Mouse (Mus musculus) frontal cortex, postnatal 10 days (tissue): ENCODE results near the gene Gimap7.
A peak's percentile ranks its signal among the peaks of the same experiment; 100 is the strongest.

Experiments
- DNase-seq, 2 experiments: peaks; one replicate each; pipeline ENCODE4 v3.0.0; 2022; ENCODE audit warnings: low spot score in 2 of 2, mixed read lengths in 1 of 2

Gene Gimap7

DNA sequence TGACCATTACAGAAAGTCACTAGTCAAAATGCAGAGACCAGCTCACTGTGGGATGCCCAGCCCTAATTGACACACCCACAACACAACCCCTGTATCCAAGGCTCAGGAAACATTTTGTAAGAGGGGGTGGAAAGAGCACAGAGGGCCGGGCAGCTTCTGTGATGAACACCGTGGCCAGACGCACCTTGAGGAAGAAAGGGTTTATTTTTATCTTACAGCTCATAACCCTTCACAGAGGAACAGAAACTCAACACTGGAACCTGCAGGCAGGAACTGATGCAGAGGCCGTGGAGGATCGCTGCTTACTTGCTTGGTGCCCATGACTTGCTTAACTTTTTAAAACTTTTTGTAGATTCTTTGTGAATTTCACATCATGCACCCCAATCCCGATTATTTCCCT lies 25.5 kb upstream of the Gimap7 start:
- no peak for DNase-seq

DNA sequence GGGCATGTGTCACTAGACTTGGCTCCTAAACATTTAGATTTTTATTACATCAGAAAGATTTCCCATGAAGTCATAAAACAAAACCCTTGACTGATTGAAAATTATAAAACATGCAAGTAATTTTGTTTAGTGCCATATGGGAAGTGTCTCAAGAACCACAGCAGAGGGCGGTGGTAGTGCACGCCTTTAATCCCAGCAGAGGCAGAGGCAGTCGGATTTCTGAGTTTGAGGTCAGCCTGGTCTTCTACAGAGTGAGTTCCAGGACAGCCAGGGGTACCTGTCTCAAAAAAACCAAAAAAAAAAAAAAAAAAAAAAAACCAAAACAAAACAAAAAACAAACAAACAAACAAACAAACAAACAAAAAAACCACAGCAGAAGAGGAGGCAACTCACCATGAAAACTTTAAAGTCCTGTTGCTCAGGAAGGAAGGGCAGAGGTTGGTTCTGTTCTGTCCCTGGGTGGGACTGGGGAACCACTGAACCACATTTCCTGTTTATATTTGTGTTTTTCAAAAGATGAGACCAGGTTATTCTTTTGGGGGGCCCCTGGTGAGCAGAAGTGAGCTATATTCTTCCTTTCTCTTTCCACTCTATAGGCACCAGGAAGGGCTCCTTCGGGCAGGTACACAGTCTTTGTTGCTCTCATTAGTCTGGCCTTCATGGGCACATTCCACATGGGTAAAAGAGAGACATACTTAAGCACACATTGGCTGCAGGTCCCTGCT lies 21.4 kb upstream of the Gimap7 start:
- DNase-seq, result no peak

DNA sequence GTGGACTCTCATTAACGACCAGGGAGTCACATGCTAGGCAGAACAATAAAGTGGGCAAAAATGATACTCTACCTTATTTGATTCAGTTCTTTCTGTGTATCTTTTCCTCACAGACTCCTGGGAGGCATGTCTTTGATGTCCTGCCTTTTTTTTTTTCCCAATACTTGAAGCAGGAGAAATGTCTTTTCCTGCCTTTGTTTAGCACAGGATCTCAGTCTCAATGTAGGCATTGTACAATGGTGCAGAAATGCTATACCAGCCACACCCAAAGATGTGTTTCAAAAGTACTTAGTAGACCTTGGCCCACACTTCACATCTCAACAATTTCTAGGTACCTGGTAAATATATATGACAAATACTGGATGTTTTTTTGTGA lies 20.9 kb upstream of the Gimap7 start:
- DNase-seq, result no peak

DNA sequence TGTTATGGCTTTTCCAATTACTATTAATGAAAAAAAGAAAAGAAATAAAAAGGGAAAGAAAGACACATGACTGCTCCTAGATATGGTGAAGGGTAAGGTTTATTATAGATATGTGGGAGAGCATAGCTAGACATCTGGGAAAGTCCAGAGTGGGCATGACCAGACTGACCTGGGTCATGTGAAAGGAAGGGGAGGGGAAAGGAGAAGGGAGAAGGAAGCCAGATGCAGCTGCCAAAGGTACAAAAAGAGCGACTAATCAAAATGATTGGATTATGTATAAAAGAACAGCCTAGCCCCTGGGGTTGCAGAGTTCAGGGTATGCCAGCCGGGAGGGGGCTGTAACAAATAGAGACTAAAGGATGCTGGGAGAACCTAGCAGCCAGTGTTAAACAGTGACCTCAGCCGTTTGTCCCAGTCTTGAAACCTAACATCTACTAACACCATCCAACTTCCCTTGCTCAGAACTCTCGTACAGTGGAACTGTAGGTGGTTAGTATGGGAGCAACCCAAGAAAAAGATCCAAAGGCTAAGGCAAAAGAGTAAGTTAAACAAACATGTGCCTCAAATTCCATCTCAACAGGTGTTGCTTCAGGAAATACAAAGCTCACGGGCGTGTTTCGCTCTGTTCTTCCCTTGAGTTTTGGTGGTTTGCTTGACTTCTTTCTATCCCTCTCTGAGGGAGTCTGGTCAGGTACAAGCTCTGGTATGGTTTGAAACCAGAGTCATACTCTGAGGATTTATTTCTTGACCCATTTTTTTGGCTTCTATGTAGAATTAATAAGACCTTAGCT lies 20.2 kb upstream of the Gimap7 start:
- no peak for DNase-seq

DNA sequence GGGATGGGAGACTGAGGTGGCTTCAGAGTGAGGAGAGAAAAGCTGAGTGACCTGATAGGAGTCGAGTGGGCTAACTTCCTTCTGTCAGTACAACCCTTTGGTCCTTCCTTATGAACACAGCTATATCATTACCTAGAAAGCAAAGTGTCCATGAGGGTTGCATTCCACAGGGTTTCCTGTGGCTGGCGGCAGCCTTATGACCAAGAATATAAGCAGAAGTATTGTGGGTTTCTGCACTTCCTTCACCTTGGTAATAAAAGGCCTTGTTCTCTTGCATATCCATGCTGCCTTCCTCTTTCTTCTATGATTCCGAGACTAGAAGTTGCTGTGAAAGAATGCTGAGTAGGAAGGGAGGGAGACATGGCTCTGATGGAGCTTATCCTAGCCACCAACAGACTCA lies 19.5 kb upstream of the Gimap7 start:
- DNase-seq, result no peak

DNA sequence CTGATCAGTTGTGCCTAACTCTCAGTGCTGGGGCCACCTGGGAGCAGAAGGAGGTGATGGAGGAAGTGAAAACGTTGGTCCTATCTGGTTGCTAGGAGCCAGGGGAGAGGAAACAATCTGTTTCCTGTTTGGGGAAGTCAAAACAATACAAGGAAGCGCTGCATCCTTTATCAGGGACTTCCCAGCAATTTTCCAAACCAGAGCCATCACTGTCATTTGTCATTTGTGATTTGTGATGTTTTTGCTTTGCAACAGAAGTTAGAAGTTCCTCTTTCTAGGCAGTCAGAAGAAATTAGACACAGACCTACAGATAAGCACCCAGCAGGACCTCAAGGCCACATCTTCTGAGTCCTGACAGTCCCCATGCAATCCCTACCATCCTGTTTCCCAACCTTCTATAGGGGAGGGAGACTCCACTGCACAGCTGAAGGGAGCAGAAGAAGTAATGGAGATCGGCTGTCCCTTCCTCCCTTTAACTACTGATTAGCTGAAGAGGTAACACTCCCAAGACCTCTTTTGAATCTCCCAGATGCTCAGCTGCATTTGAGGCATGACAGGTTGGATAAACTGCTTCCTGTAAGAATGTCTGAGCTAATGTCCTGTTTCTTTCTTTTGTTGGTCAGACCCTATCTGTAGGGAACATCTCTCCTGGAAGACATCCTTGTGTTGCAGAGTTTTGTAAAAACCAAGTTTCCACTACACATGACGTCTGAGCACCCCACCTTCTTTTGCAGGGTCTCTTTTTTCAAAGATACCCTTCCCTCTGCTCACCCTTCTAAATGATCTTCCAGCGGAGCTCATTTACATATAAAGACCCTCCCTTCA lies 18.0 kb upstream of the Gimap7 start:
- no peak for DNase-seq

DNA sequence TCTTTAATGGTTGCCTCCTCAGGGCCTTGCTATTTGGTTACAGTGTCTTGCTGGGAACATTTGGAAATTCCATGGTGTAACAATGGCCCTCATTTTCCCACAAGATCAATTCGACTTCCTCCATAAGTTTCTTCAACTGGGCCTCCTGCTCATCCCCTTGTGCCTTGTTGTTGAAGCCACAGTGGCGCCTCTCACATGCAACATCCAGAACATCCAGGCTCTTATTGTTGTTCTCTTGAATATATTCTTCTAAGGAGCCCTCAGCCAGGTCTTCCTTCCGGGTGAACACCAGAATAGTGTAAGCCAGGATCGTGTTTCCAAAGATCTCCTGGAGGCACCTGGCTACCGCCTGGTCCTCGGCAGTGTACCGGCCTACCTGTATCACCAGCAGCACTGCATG lies 16.3 kb upstream of the Gimap7 start:
- DNase-seq, result no peak

DNA sequence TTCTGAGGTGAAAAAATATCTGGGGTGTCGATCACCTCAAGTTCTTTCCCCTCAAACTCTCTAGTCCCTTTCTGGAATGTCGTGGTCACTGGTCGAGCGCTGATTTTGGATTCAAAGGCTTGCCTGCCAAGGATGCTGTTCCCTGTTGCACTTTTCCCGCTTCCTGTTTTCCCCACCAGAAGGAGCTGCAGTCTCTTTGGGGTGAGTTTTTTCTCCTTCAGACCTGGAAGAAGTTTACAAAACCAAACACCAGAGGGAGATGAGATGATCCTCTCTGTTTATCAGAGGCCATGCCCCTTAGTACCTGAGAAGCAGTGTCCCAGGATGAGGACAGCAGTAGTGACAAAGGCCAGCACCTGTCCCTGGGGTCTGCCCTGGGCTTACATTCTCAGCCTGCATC lies 15.8 kb upstream of the Gimap7 start:
- no peak for DNase-seq

DNA sequence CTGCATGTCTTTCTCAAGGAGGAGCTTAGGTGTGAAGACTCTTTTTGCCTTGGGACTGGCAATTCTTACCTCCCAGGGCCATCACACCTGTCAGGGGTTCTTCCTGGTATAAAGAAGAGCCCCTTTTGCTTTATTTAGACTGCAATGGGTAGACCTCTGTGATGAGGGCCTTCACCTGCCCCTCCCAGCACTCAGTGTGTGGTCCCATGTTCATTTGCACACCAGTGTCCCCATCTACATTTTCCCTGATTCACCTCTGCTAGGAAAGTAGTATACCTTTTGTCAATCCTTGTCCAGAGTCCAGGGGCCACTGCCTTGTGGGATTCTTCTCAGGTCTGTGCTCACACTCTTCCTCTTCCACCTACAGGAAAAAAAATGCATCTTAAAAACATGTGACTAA lies 14.3 kb upstream of the Gimap7 start:
- no peak for DNase-seq

DNA sequence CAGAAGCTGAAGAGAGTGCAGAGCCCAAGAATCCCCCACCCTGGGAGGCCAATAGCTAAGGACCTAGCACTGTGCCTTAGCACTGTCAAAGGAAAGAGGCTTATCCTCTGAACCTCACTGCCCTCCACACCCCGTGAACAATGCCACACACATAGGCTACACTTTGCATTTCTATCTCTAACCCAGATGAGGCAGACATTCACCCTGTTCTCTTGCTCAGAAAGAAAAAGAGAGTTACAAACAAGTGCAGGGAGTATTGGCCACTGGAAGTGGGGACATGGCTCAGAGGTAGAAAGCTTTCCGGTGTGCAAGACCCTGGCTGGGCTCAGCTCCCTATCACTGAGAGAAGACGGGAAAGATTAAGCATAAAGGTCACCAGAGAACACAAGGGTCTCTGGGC lies 12.3 kb upstream of the Gimap7 start:
- no peak for DNase-seq

DNA sequence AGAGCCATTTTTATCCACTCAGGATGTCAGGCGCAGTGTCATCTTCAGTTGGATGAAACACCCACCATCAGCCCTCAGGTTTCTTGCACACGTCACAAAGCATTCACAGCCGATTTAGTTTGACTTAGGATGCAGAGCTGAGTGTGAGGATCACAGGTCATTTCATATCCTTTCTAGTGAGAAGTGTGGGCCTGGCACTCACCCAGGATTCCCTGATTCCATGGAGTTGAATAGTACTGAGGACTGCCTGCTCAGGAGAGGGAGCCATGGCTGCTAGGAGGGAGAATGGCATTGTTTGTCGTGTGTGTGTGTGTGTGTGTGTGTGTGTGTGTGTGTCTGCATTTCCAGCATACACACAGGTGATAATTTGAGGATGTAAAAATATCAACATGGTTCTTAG lies 1.9 kb downstream of the Gimap7 start:
- no peak for DNase-seq

DNA sequence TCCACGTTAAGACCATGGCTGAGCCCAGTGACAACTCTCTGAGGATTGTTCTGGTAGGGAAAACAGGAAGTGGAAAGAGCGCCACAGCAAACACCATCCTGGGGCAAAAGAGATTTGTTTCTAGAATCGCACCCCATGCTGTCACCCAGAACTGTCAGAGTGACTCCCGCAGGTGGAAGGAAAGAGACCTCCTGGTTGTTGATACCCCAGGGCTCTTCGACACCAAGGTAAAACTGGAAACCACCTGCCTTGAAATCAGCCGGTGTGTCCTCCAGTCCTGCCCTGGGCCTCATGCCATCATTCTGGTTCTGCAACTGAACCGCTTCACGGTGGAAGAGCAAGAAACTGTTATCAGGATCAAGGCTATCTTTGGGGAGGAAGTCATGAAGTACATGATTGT lies 5.0 kb downstream of the Gimap7 start:
- DNase-seq, result no peak

DNA sequence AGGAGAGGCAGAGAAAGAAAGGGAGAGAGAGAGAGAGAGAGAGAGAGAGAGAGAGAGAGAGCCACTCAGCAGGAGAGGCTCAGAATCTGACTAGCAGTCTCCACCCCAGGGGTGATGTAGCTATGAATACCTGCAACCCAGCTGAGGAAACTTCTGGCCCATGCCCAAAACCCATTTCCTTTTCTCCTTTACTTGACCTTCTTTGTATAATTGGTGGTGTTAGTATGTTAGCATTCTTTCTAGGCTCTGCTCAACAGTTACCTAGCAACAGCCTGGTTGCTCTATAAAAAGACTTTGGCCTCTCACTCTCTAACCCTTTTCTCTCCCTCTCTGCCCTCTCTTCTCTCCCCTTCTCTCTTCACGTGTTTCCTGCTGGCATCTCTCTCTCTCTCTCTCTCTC lies 7.1 kb downstream of the Gimap7 start:
- peak; percentile 13 to 23 for DNase-seq

DNA sequence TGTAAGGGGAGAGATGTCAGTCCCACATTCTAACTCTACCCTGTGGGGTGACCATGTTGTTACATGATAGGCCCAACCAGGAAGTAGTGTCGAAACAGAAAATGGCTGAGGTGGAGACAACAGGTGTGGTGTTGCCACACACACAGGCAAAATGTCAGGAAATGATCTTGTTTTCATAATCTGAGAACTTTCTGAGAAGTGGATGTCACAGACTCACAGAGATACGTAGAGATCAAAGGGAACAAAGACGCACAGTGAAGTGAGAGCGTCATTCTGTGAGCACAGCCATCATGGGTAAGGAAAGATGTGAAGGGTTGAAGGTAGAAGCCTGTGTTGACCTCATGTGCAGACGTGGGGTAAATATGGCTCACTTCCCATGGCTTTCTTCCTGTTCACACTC lies 9.3 kb downstream of the Gimap7 start:
- DNase-seq, result no peak

DNA sequence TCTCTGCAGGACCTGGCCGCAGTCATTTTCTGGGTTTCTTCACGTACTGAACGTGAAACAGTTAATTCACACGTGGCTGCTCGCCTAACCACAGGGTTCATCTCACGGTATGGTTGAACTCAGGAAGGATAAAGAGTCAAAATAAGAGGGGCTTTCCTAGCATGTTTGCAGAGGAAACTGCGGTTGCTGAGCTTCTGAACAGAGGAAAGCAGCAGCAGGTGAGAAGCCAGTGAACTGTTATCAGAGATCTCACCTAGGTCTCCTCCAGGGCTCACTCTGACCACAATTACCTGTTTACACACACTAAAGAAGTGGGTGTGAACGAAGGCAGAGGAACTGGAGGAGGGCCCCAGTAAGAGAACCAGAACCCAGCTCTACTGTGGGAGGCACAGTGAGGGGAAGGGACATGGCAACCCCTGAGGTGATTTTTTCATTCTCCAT lies 14.5 kb downstream of the Gimap7 start:
- no peak for DNase-seq

DNA sequence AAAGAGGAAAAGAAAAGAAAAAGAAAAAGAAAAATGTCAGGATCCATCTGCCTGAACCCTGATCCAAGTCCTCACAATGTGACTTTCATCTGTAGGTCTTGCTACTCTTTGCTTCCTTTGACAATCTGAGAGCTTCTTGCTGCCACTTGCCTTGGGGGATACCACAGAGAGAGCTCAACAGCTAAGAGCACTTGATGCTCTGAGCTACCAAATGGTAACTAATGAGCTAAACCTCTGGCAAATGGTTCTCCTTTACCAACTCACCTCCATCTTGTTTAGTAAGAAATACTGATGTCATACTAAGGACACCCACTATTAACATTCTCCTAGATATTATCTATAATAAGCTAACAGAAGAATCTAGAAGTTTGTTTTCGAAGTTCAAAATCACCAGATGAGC lies 15.2 kb downstream of the Gimap7 start:
- DNase-seq, result no peak

DNA sequence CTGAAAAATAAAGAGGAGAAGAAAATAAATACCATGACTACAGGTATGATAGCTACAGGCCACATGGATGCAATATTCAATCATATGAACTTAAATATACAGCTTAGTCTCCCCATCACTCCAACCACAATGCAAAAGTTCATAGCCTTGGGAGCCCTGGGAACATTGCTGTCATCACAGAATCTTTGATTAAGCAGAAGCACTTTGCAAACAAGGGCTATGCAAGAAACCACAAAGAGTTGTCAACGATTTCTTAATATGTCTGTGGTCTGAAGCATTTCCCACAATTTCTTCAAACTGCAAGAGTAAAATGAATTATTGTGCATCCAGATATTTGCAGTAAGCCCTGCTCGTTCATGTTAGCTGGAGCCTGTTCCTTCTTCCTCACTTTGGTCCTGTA lies 18.6 kb downstream of the Gimap7 start:
- DNase-seq, result no peak

DNA sequence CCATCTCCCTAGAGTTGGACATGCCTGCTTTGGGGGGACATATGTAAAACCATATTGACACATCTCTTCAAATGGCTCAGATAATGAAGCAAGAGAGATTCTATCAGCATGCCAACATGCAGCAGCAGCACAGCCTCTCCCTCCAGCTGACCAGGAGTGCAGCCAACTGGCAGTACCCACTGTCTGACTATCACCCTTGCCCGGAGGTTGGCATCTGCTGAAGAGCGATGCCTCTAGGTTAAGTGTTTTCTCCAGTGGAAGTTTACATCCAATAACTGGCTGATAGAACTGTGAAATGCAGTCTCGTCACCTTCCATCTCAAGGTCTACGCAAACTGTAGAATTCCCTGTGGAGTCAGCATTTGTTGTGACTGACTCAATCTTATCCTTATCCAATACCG lies 19.3 kb downstream of the Gimap7 start:
- no peak for DNase-seq

DNA sequence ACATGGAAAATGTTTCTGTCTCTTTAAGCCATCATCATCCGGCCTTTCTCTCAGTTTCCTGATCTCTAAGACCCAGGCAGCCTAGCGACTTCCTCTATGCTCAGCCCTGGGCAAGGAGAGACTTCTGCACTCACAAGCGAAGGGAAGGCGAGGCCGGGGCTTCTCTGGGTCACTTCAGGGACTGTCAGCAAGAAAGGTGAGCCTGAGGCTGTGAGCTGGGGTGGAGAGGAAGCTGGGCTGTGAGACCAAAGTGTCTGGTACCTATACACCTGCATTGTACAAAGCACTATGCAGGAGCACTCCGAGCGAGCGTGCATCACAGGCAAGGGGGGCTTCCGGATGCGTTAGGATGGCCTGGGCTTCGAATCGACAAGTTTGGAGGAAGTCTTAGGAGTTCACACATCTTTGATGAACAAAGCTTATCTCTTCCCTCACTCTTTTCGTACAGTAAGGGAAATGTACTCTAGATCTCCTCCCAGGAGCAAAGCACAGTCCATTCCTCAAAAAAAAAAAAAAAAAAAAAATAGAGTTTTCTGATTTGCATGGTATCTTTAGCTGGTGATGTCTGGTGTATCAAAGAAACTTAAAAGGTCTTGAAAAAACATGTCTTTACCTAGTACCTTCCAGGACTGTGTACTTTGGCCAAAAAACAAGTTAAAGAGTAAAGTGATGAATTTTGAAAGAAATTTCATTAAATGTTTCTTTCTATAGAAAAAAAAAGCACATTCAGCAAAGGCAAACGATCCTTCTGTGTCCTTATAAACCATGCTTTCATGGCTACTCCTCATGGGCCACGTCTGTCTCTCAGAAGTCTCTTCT lies 20.7 kb downstream of the Gimap7 start, which contains the start of gene Gimap1:
Gene Gimap1, plus strand, starts transcription at position 94 of the 819 bp plus-strand sequence.
- no peak for DNase-seq

DNA sequence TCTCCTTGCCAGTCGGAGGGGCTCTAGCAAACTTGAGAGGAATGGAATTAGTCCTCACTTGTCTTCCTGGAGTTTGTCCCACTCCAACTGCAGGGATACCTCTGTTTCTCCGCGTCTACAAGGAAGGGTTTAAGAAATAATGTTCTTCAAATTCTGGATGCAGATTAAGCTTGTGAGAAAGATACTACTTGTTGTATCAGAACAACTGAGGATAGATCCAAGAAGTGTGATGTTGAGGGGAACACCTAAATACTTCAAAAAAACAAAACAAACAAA lies 21.3 kb downstream of the Gimap7 start:
- no peak for DNase-seq

DNA sequence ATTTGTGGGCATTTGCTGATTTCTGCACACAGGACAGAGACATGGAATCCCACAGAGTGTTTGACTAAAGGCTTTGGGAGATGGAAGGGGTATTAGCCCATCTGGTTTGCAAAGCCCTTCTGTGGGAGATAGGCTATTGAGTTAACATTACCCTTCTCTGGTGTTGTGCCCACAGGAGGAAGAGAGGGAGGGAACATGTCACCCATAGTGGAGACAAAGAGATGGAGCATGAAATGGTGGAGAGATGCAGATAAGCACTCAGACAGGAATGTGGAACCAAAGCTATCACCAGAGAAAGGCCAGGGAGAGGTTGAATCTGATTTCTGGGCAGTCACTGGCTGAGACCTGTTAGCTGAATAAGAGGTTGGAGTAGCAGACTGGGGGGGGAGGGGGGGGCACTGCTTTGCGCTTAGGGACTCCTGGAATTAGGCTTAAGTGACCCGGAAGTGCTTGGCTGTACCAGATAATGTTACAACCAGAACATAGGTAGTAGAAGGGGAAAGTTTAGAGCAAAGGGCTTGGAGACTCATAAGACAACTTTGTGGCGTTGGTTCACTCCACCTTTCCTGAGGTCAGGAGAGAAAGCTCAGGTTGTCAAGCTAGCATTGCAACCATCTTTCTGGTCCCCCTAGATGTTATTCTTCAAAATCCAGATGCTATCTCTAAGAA lies 22.2 kb downstream of the Gimap7 start:
- DNase-seq, result no peak
